Mouse (Mus musculus) layer of hippocampus, postnatal 10 days (tissue): ENCODE measurements around the gene Rcan1. TPM values are rescaled to one million over a fixed set of nuclear protein-coding genes. Genes with fewer than 3 reads are reported as not detected.

ENCODE experiments used
- DNase-seq, 2 experiments: peaks; one replicate each; pipeline ENCODE4 v3.0.0; 2021; ENCODE audit warnings: low spot score in 2 of 2
- total RNA-seq, 2 experiments: library from RNA; stranded (reverse); gene quantifications; 2 replicates each; pipeline ENCODE4 v1.2.3; 2021

Rcan1 gene
- total RNA-seq, 2 experiments from 2014 or later, result 40.4 to 43.8 TPM

GRCm38 (mm10) chr16:92355366-92355765, 115.3 kb downstream of the Rcan1 start:
- DNase-seq, result no peak

GRCm38 (mm10) chr16:92353897-92354296, 116.8 kb downstream of the Rcan1 start:
- no peak for DNase-seq

GRCm38 (mm10) chr16:92353295-92353694, 117.4 kb downstream of the Rcan1 start:
- no peak for DNase-seq

- no peak for DNase-seq
Observed at GRCm38 (mm10) chr16:92348941-92349340, 121.7 kb downstream of the Rcan1 start.

GRCm38 (mm10) chr16:92346297-92346916, 124.3 kb downstream of the Rcan1 start:
- DNase-seq, result peak; percentile 35 to 52

GRCm38 (mm10) chr16:92345177-92345576, 125.5 kb downstream of the Rcan1 start:
- DNase-seq, result no peak

Other genes with a start within 250 kb of the Rcan1 start
- gene Kcne2, start 178.5 kb downstream of the Rcan1 start, total RNA-seq, result 1 to 10 TPM in 1 of 2 experiments, not detected in 1; 2.7 TPM
- 10 to 100 TPM; 20.4 to 22.9 TPM for gene Smim11, start 169.6 kb downstream of the Rcan1 start, total RNA-seq
- gene Fam243, start 149.4 kb downstream of the Rcan1 start, total RNA-seq, result not detected
- gene Kcne1, start 111.4 kb downstream of the Rcan1 start, total RNA-seq, result not detected
- 1 to 10 TPM in 1 of 2 experiments, under 1 TPM in 1; 0.56 to 5.3 TPM for gene Clic6, start 14.9 kb upstream of the Rcan1 start, total RNA-seq